In genomic region chr14:38702596-38703393, GRCm38 (mm10) we compare ENCODE assay signal across 19 mouse cellular contexts.
DNase-seq lines count a peak whose midpoint lies in the region; ATAC-seq and TF ChIP-seq lines count a peak whose summit lies in the region.
"Had no signal": no experiment of that assay in that cellular context is flagged by ENCODE, and none has a peak within 500 bp of the region (broad histone marks: within the 10 kb centered on the region; RNA-seq: fewer than 3 reads in every experiment).

No protein-coding gene starts in this region.

- peaks cover 7% of the 10 kb centered on the region; the same call in 1 of the 2 replicates for H3K4me1 ChIP-seq in hindbrain, postnatal 0 days (ENCODE audit: insufficient read depth, low read length)
- H3K4me1 ChIP-seq in hindbrain, embryonic 14.5 days (replicated peaks; ENCODE audit: control insufficient read depth, insufficient read depth, low read length), result 0 out of 2 replicates have a peak, but pooled peaks cover 11% of the 10 kb centered on the region
- H3K4me1 ChIP-seq in forebrain, postnatal 0 days (ENCODE audit: insufficient read depth), result peaks cover 5% of the 10 kb centered on the region; the same call in 1 of the 2 replicates
- H3K4me1 ChIP-seq: embryonic facial prominence, embryonic 12.5 days; heart, embryonic 10.5 days; limb, embryonic 15.5 days; liver, embryonic 15.5 days had no signal

- no peak for TF ChIP-seq CTCF in hindbrain, postnatal 0 days (IDR thresholded peaks at IDR 0.05; ENCODE audit: low read depth)
- no peak for TF ChIP-seq CTCF in forebrain, postnatal 0 days (IDR thresholded peaks at IDR 0.05; ENCODE audit: low read depth)

- no peak overlapping the region for H3K9ac ChIP-seq in hindbrain, postnatal 0 days (replicated peaks; ENCODE audit: low read length)
- no peak overlapping the region for H3K9ac ChIP-seq in hindbrain, embryonic 14.5 days
- no peak overlapping the region for H3K9ac ChIP-seq in forebrain, postnatal 0 days
- H3K9ac ChIP-seq: embryonic facial prominence, embryonic 12.5 days; hindbrain, embryonic 13.5 days; limb, embryonic 15.5 days; liver, embryonic 15.5 days had no signal

- H3K27me3 ChIP-seq in hindbrain, postnatal 0 days (ENCODE audit: insufficient read depth, low read length), result no peaks in the 10 kb centered on the region
- H3K27me3 ChIP-seq in hindbrain, embryonic 14.5 days (ENCODE audit: control insufficient read depth, insufficient read depth, low read length), result no peaks in the 10 kb centered on the region
- H3K27me3 ChIP-seq in forebrain, postnatal 0 days (ENCODE audit: insufficient read depth, low read length), result no peaks in the 10 kb centered on the region
- H3K27me3 ChIP-seq: embryonic facial prominence, embryonic 12.5 days; hindbrain, embryonic 13.5 days; limb, embryonic 15.5 days; liver, embryonic 15.5 days; Patski had no signal

- no peaks in the 10 kb centered on the region for H3K36me3 ChIP-seq in hindbrain, postnatal 0 days (ENCODE audit: insufficient read depth, low read length)
- no peaks in the 10 kb centered on the region for H3K36me3 ChIP-seq in hindbrain, embryonic 14.5 days (replicated peaks; ENCODE audit: control insufficient read depth, insufficient read depth)
- H3K36me3 ChIP-seq in forebrain, postnatal 0 days (ENCODE audit: insufficient read depth), result no peaks in the 10 kb centered on the region
- H3K36me3 ChIP-seq: embryonic facial prominence, embryonic 12.5 days; heart, embryonic 10.5 days; hindbrain, embryonic 13.5 days; limb, embryonic 15.5 days; liver, embryonic 15.5 days had no signal

- no peak overlapping the region for H3K27ac ChIP-seq in hindbrain, postnatal 0 days
- H3K27ac ChIP-seq in hindbrain, embryonic 14.5 days, result no peak overlapping the region
- no peak overlapping the region for H3K27ac ChIP-seq in forebrain, postnatal 0 days (ENCODE audit: low read depth, low read length)
- H3K27ac ChIP-seq: embryonic facial prominence, embryonic 12.5 days; heart, embryonic 10.5 days; hindbrain, embryonic 13.5 days; limb, embryonic 15.5 days; liver, embryonic 15.5 days had no signal

- no peak overlapping the region for H3K4me3 ChIP-seq in hindbrain, postnatal 0 days (ENCODE audit: low read length)
- no peak overlapping the region for H3K4me3 ChIP-seq in hindbrain, embryonic 14.5 days (replicated peaks; ENCODE audit: low read length)
- no peak overlapping the region for H3K4me3 ChIP-seq in forebrain, postnatal 0 days (ENCODE audit: low read depth, low read length)
- H3K4me3 ChIP-seq: embryonic facial prominence, embryonic 12.5 days; heart, embryonic 10.5 days; hindbrain, embryonic 13.5 days; limb, embryonic 15.5 days; liver, embryonic 15.5 days had no signal

- peak; percentile 5 for DNase-seq in cerebellum, adult 9-10 months
- DNase-seq in cerebellum, adult 11-12 months, result no peak
- DNase-seq in hindbrain, postnatal 0 days (ENCODE audit: low spot score), result peak; percentile 59
- no peak for DNase-seq in hindbrain, embryonic 14.5 days (ENCODE audit: low spot score)
- peak; percentile 24 for DNase-seq in forebrain, postnatal 0 days
- peak; percentile 13 for DNase-seq in retina, postnatal 1 day
- DNase-seq in thymus, postnatal 0 days (ENCODE audit: low spot score), result no peak
- no peak for DNase-seq in adrenal gland, postnatal 14 days
- DNase-seq: adrenal gland, adult 8-10 months; layer of hippocampus, postnatal 36 days; right cerebral cortex, adult 18-20 months; thymus, postnatal 14 days had no signal

- no peaks in the 10 kb centered on the region for H3K9me3 ChIP-seq in hindbrain, postnatal 0 days (ENCODE audit: low read length)
- no peaks in the 10 kb centered on the region for H3K9me3 ChIP-seq in hindbrain, embryonic 14.5 days (ENCODE audit: control insufficient read depth, low read length)
- H3K9me3 ChIP-seq in forebrain, postnatal 0 days (ENCODE audit: low read length), result no peaks in the 10 kb centered on the region
- H3K9me3 ChIP-seq: embryonic facial prominence, embryonic 12.5 days; heart, embryonic 10.5 days; hindbrain, embryonic 13.5 days; limb, embryonic 15.5 days; liver, embryonic 15.5 days had no signal

- no peak overlapping the region for H3K4me2 ChIP-seq in hindbrain, postnatal 0 days (ENCODE audit: low read depth, low read length)
- no peak overlapping the region for H3K4me2 ChIP-seq in hindbrain, embryonic 14.5 days (replicated peaks)
- H3K4me2 ChIP-seq in forebrain, postnatal 0 days (ENCODE audit: low read depth), result no peak overlapping the region
- H3K4me2 ChIP-seq: embryonic facial prominence, embryonic 12.5 days; hindbrain, embryonic 13.5 days; limb, embryonic 15.5 days; liver, embryonic 15.5 days had no signal

- peak; percentile 47 for ATAC-seq in hindbrain, postnatal 0 days
- ATAC-seq in hindbrain, embryonic 14.5 days (ENCODE audit: low FRiP score), result no peak
- peak; percentile 14 for ATAC-seq in forebrain, postnatal 0 days
- ATAC-seq: intestine, embryonic 16.5 days; Patski had no signal

- 59% methylated on average over 9 of the region's 9 CpGs for WGBS in hindbrain, postnatal 0 days
- 80% methylated on average over 9 of the region's 9 CpGs for WGBS in hindbrain, embryonic 14.5 days
- 48% methylated on average over 9 of the region's 9 CpGs for WGBS in forebrain, postnatal 0 days

Comparison
In these comparisons a context has a peak if more than half of its experiments do, and no peak if none do; other contexts are left out.
1. DNase-seq: peak in cerebellum, adult 9-10 months (single experiment), hindbrain, postnatal 0 days (single experiment), forebrain, postnatal 0 days (single experiment) and retina, postnatal 1 day (single experiment); none in cerebellum, adult 11-12 months (single experiment), hindbrain, embryonic 14.5 days (single experiment), thymus, postnatal 0 days (single experiment) and adrenal gland, postnatal 14 days (single experiment).